Mouse (Mus musculus) midbrain, embryonic 15.5 days (tissue): ENCODE measurements around the gene Bbip1. TPM values are rescaled to one million over a fixed set of nuclear protein-coding genes. Genes with fewer than 3 reads are reported as not detected.
A peak's percentile ranks its signal among the peaks of the same experiment; 100 is the strongest.
"Not testable (repeated sequence)": the region's sequence is repeated elsewhere in the genome, so short reads cannot be mapped to it uniquely, and the experiment has no call there.

Experiments used
- ATAC-seq: fragments of 200-750 bp; cut with Nextera tagmentation; replicated peaks from 2 replicates; pipeline ENCODE4 v1.8.0; 2017; ENCODE audit warnings: moderate TSS enrichment
- H3K27ac ChIP-seq: fragments of 300-500 bp; sonication (generic); 2 replicates; pipeline ENCODE4 v1.5.1; 2015; ENCODE audit warnings: mild to moderate bottlenecking, inconsistent platforms
- H3K27me3 ChIP-seq: fragments of 300-500 bp; sonication (generic); replicated peaks from 2 replicates; pipeline ENCODE4 v1.6.1; 2015; ENCODE audit warnings: inconsistent platforms
- H3K36me3 ChIP-seq: fragments of 300-500 bp; sonication (generic); replicated peaks from 2 replicates; pipeline ENCODE4 v1.6.1; 2015; ENCODE audit warnings: inconsistent platforms
- H3K4me1 ChIP-seq: fragments of 300-500 bp; sonication (generic); 2 replicates; pipeline ENCODE4 v1.6.1; 2015; ENCODE audit warnings: inconsistent platforms
- H3K4me2 ChIP-seq: fragments of 300-500 bp; sonication (generic); 2 replicates; pipeline ENCODE4 v1.6.1; 2015; ENCODE audit warnings: inconsistent platforms, mild to moderate bottlenecking, moderate library complexity
- H3K4me3 ChIP-seq: fragments of 300-500 bp; sonication (generic); 2 replicates; pipeline ENCODE4 v1.5.1; 2015; ENCODE audit warnings: mild to moderate bottlenecking, inconsistent platforms
- H3K9ac ChIP-seq: fragments of 300-500 bp; sonication (generic); 2 replicates; pipeline ENCODE4 v1.6.1; 2015; ENCODE audit warnings: mild to moderate bottlenecking, inconsistent platforms
- H3K9me3 ChIP-seq: fragments of 300-500 bp; sonication (generic); 2 replicates; pipeline ENCODE4 v1.6.1; 2016; ENCODE audit warnings: inconsistent platforms
- WGBS: fragments of 180-500 bp; shearing (Covaris S2); methylation state at CpG from one replicate; pipeline ENCODE4 v1.1.7; 2015; ENCODE audit warnings: mixed read lengths; 5-methylcytosine and 5-hydroxymethylcytosine counted together
- polyA plus RNA-seq: library from polyadenylated mRNA; unstranded; fragments of >200 nt; fragmentation: Nextera tagmentation; extraction: Ambion mirVana; gene quantifications from 2 replicates; pipeline ENCODE4 v1.2.1, GENCODE M21; 2015

Bbip1 gene
- polyA plus RNA-seq, 1 experiment from 2014 or later, result 123 TPM

DNA sequence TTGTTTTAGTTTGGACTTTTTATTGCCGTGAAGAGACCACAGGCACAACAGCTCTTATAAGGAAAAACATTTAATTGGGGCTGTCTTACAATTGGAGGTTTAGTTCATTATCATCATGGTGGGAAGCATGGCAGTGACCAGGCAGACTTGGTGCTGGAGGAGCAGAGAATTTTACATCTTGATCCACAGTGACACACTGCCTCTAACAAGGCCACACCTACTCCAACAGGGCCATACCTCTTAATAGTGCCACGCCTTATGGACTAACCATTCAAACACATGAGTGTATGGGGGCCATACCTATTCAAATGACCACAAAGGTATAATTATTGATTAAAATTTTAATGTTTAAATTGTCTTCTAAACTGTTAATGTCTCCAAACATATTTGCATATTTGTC, 13.1 kb upstream of the Bbip1 start:
- H3K4me2 ChIP-seq, result no peak overlapping the region
- no peak for ATAC-seq
- H3K9ac ChIP-seq, result no peak overlapping the region
- WGBS, result 91% methylated on average over 2 of the region's 2 CpGs
- H3K4me3 ChIP-seq, result no peak overlapping the region
- H3K9me3 ChIP-seq, result no peaks in the 10 kb centered on the region
- no peaks in the 10 kb centered on the region for H3K36me3 ChIP-seq
- H3K4me1 ChIP-seq, result no peaks in the 10 kb centered on the region
- no peaks in the 10 kb centered on the region for H3K27me3 ChIP-seq
- no peak overlapping the region for H3K27ac ChIP-seq

- Histone ChIP-seq H3K9me3 (no peaks in the 10 kb centered on the region), H3K4me3 (peak overlapping the region; percentile 97), H3K4me1 (peaks cover 28% of the 10 kb centered on the region), H3K27me3 (no peaks in the 10 kb centered on the region), H3K9ac (peak overlapping the region; percentile 93), H3K4me2 (peak overlapping the region; percentile 61), H3K36me3 (no peaks in the 10 kb centered on the region), H3K27ac (peak overlapping the region; percentile 99)
- ATAC-seq, result peak; percentile 15
- WGBS, result under 1% methylated on average over 47 of the region's 69 CpGs
Measured at GRCm38 (mm10) chr19:53945171-53946042, 980 bp upstream of the Bbip1 start.

- no peak; the same call in 1 of the 2 replicates for ATAC-seq
- H3K27ac ChIP-seq, result peak overlapping the region; percentile 99
Measured at GRCm38 (mm10) chr19:53944786-53945169, 351 bp upstream of the Bbip1 start.

GRCm38 (mm10) chr19:53942342-53942741, 2.1 kb downstream of the Bbip1 start:
- H3K27me3 ChIP-seq, result no peaks in the 10 kb centered on the region
- no peak overlapping the region for H3K27ac ChIP-seq
- no peak for ATAC-seq
- H3K4me2 ChIP-seq, result peak overlapping the region; percentile 51; the same call in 1 of the 2 replicates
- 98% methylated on average over 2 of the region's 2 CpGs for WGBS
- H3K9ac ChIP-seq, result no peak overlapping the region
- H3K4me3 ChIP-seq, result no peak overlapping the region
- 0 out of 2 replicates have a peak, but pooled peaks cover 5% of the 10 kb centered on the region for H3K36me3 ChIP-seq
- no peaks in the 10 kb centered on the region; the same call in 1 of the 2 replicates for H3K9me3 ChIP-seq
- H3K4me1 ChIP-seq, result peaks cover 20% of the 10 kb centered on the region

More at GRCm38 (mm10) chr19:53944786-53945169, 351 bp upstream of the Bbip1 start:
- Histone ChIP-seq H3K36me3 (no peaks in the 10 kb centered on the region), H3K4me2 (peak overlapping the region; percentile 61), H3K4me3 (peak overlapping the region; percentile 97), H3K27me3 (no peaks in the 10 kb centered on the region), H3K4me1 (peaks cover 28% of the 10 kb centered on the region), H3K9ac (peak overlapping the region; percentile 93), H3K9me3 (no peaks in the 10 kb centered on the region)
- under 1% methylated on average over 33 of the region's 47 CpGs for WGBS

- 87% methylated on average over 4 of the region's 4 CpGs for WGBS
- Histone ChIP-seq H3K4me2 (no peak overlapping the region), H3K4me1 (peaks cover 12% of the 10 kb centered on the region), H3K9me3 (no peaks in the 10 kb centered on the region; the same call in 1 of the 2 replicates), H3K4me3 (no peak overlapping the region), H3K27ac (no peak overlapping the region), H3K27me3 (no peaks in the 10 kb centered on the region), H3K36me3 (0 out of 2 replicates have a peak, but pooled peaks cover 7% of the 10 kb centered on the region), H3K9ac (no peak overlapping the region)
- no peak for ATAC-seq
Measured at GRCm38 (mm10) chr19:53941139-53941538, 3.3 kb downstream of the Bbip1 start.

GRCm38 (mm10) chr19:53939467-53939866, 5.0 kb downstream of the Bbip1 start:
- H3K27me3 ChIP-seq, result no peaks in the 10 kb centered on the region
- H3K9me3 ChIP-seq, result no peaks in the 10 kb centered on the region; the same call in 1 of the 2 replicates
- WGBS, result 89% methylated on average over 4 of the region's 4 CpGs
- no peak overlapping the region for H3K4me2 ChIP-seq
- ATAC-seq, result no peak
- H3K9ac ChIP-seq, result no peak overlapping the region
- H3K27ac ChIP-seq, result no peak overlapping the region
- H3K4me1 ChIP-seq, result peaks cover 9% of the 10 kb centered on the region
- no peak overlapping the region for H3K4me3 ChIP-seq
- H3K36me3 ChIP-seq, result 0 out of 2 replicates have a peak, but pooled peaks cover 7% of the 10 kb centered on the region

GRCm38 (mm10) chr19:53934046-53934445, 10.4 kb downstream of the Bbip1 start:
- Histone ChIP-seq H3K9me3 (no peaks in the 10 kb centered on the region; the same call in 1 of the 2 replicates), H3K4me2 (no peak overlapping the region), H3K4me3 (no peak overlapping the region), H3K9ac (no peak overlapping the region), H3K27ac (no peak overlapping the region), H3K4me1 (no peaks in the 10 kb centered on the region), H3K27me3 (no peaks in the 10 kb centered on the region), H3K36me3 (peaks cover 32% of the 10 kb centered on the region; the same call in 1 of the 2 replicates)
- ATAC-seq, result no peak

GRCm38 (mm10) chr19:53933050-53933449, 11.4 kb downstream of the Bbip1 start:
- H3K4me1 ChIP-seq, result no peaks in the 10 kb centered on the region
- no peak for ATAC-seq
- H3K4me3 ChIP-seq, result no peak overlapping the region
- no peak overlapping the region for H3K9ac ChIP-seq
- H3K4me2 ChIP-seq, result no peak overlapping the region
- peaks cover 33% of the 10 kb centered on the region; the same call in 1 of the 2 replicates for H3K36me3 ChIP-seq
- no peak overlapping the region for H3K27ac ChIP-seq
- H3K9me3 ChIP-seq, result no peaks in the 10 kb centered on the region
- H3K27me3 ChIP-seq, result no peaks in the 10 kb centered on the region

- H3K9ac ChIP-seq, result no peak overlapping the region
- no peak overlapping the region for H3K4me3 ChIP-seq
- H3K9me3 ChIP-seq, result no peaks in the 10 kb centered on the region
- H3K36me3 ChIP-seq, result peaks cover 37% of the 10 kb centered on the region; the same call in 1 of the 2 replicates
- WGBS, result 97% methylated on average over 3 of the region's 3 CpGs
- no peaks in the 10 kb centered on the region for H3K27me3 ChIP-seq
- H3K27ac ChIP-seq, result no peak overlapping the region
- no peaks in the 10 kb centered on the region for H3K4me1 ChIP-seq
- no peak overlapping the region for H3K4me2 ChIP-seq
- no peak for ATAC-seq
Measured at GRCm38 (mm10) chr19:53929218-53929617, 15.2 kb downstream of the Bbip1 start.

GRCm38 (mm10) chr19:53926705-53927104, 17.7 kb downstream of the Bbip1 start:
- WGBS, result 93% methylated on average over 1 of the region's 1 CpGs
- H3K27me3 ChIP-seq, result no peaks in the 10 kb centered on the region
- no peak overlapping the region for H3K9ac ChIP-seq
- H3K36me3 ChIP-seq, result peaks cover 26% of the 10 kb centered on the region; the same call in 1 of the 2 replicates
- no peaks in the 10 kb centered on the region for H3K4me1 ChIP-seq
- no peak overlapping the region for H3K27ac ChIP-seq
- H3K4me3 ChIP-seq, result no peak overlapping the region
- no peak overlapping the region for H3K4me2 ChIP-seq
- ATAC-seq, result no peak
- no peaks in the 10 kb centered on the region for H3K9me3 ChIP-seq

GRCm38 (mm10) chr19:53925338-53925751, 19.1 kb downstream of the Bbip1 start:
- ATAC-seq, result no peak
- peaks cover 26% of the 10 kb centered on the region; the same call in 1 of the 2 replicates for H3K36me3 ChIP-seq
- H3K9me3 ChIP-seq, result no peaks in the 10 kb centered on the region
- H3K27ac ChIP-seq, result no peak overlapping the region
- no peak overlapping the region for H3K9ac ChIP-seq
- H3K27me3 ChIP-seq, result no peaks in the 10 kb centered on the region
- no peak overlapping the region for H3K4me2 ChIP-seq
- no peak overlapping the region for H3K4me3 ChIP-seq
- 86% methylated on average over 2 of the region's 2 CpGs for WGBS
- no peaks in the 10 kb centered on the region for H3K4me1 ChIP-seq

GRCm38 (mm10) chr19:53921996-53922395, 22.4 kb downstream of the Bbip1 start:
- WGBS, result 90% methylated on average over 3 of the region's 3 CpGs
- ATAC-seq, H3K4me2 ChIP-seq, H3K4me1 ChIP-seq, H3K9me3 ChIP-seq, H3K9ac ChIP-seq, H3K27ac ChIP-seq, H3K4me3 ChIP-seq, H3K27me3 ChIP-seq: not testable (repeated sequence)
- H3K36me3 ChIP-seq, result peaks cover 22% of the 10 kb centered on the region
